Mouse (Mus musculus) bone marrow, adult 2 months (tissue): ENCODE results near the gene Trim75. TPM values are rescaled to one million over a fixed set of nuclear protein-coding genes. Genes with fewer than 3 reads are reported as not detected.

Source experiments
- H3K27ac ChIP-seq: fragments of 200-500 bp; 2 replicates; pipeline ENCODE4 v1.5.1; 2012; ENCODE audit warnings: low read depth, mild to moderate bottlenecking, control low read depth, inconsistent platforms, low read length; ENCODE audit not compliant: control insufficient read depth, poor library complexity, insufficient read depth
- H3K4me1 ChIP-seq: fragments of 200-500 bp; 2 replicates; pipeline ENCODE4 v1.6.1; 2011; ENCODE audit warnings: low read length; ENCODE audit not compliant: control insufficient read depth, insufficient read depth
- H3K4me3 ChIP-seq: fragments of 200-500 bp; replicated peaks from 2 replicates; pipeline ENCODE3; 2011; ENCODE audit warnings: mild to moderate bottlenecking, low read depth, low read length, control low read depth; ENCODE audit not compliant: control insufficient read depth
- CTCF ChIP-seq: fragments of 200-500 bp; IDR thresholded peaks from 2 replicates; pipeline ENCODE4 v1.5.1; 2011; ENCODE audit warnings: low read length, control low read depth; ENCODE audit not compliant: control insufficient read depth, insufficient read depth
- POLR2A ChIP-seq: fragments of 200-500 bp; IDR thresholded peaks from 2 replicates; pipeline ENCODE4 v1.6.1; 2011; ENCODE audit warnings: low read depth, mild to moderate bottlenecking, control low read depth, low read length, borderline replicate concordance; ENCODE audit not compliant: control insufficient read depth
- WGBS: fragments of 180-500 bp; shearing (Covaris S2); methylation state at CpG from one replicate; pipeline ENCODE4 v1.1.7; 2018; 5-methylcytosine and 5-hydroxymethylcytosine counted together
- polyA plus RNA-seq: library from polyadenylated mRNA; stranded (reverse); fragments of >200 nt; gene quantifications from 2 replicates; pipeline ENCODE4 v1.2.4, GENCODE M21; 2011; ENCODE audit warnings: low replicate concordance; ENCODE audit not compliant: missing spikeins, insufficient read depth, insufficient read length

Trim75 gene
- polyA plus RNA-seq, 1 experiment, result not detected

DNA sequence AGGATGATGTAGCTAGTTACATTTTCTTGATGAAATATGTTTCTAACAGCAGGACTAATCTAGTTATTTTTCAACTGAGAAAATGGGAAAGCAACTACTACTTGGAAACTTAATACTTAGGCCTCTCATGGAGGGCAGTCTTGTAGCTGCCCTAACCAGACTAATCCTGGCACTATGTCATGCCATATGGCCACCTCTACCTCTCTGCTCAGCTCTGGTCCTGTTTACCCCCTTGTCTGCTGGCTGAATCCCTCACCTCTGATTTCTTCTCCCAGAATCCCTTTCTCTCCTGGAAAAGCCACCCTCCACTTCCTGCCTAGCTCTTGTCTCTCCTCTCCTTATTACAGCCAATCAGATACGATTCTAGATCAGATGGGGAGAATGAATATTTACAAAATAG, 39.3 kb downstream of the Trim75 start:
- WGBS, result 72% methylated on average over 1 of the region's 1 CpGs
- TF ChIP-seq CTCF, result no peak
- TF ChIP-seq POLR2A, result no peak
- peaks cover 2% of the 10 kb centered on the region; the same call in 1 of the 2 replicates for H3K4me1 ChIP-seq
- H3K4me3 ChIP-seq, result no peak overlapping the region
- H3K27ac ChIP-seq, result no peak overlapping the region

DNA sequence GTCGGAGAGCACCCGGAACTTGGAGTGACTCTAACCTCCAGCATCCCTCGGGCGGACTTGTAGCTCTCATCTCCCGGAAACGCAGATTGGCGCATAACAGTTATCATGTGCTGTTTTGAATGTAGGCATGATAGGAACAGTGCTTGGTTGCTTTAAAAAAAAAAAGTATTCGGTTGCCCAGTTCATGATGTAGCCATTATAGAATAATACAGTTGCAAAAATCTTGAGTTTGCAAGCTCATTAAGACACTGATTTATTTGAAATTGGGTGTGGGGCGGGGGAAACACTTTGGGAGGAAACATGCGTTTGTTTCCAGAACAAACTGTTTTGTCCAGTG, 40.0 kb downstream of the Trim75 start:
- TF ChIP-seq CTCF (no peak), POLR2A (no peak)

DNA sequence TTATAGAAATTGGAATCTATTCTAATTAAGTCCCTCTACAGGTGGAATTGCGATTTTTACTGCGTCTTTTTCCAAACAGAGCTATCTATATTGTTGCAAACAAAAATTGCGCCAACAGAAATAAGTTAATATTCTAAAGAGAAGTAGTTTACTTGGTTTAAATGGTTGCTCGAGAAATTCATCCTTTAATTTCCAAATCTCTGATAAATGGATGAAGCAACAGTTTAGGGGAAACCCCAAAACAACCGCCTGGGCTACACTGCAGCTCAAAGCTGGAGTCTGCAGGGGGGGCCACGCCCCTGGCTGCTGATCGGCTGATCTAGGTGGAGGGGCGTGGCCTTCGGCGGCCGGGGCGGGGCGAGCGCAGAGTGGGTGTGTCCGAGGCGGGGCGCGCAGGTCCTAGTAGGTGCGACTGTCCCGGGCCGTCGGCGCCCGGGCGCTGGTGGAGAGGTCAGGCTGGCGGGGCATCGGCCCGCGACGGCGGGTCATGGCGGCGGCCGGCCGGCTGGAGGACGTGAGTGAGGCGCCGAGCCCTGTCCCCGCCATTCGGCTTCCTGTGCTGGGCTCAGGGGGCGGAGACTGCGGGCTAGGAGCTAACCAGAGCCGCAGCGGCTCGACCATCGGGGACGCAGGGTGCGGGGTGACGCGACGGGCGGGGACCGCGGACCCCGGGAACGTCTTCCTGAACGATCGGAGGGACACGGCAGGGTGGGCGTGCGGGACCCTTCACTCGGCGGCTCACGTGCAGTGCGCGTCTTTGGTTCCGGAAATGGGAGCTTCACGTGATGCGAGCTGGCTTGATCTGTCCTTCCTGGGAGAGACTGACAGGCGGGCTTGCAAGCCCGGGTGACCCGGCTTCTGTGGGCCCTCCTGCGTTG, 40.6 kb downstream of the Trim75 start, which contains the start of gene Tmem192:
TSS of gene Tmem192 (plus strand) at position 366 of the 878 bp plus-strand sequence.
- TF ChIP-seq CTCF, result no peak
- TF ChIP-seq POLR2A, result peak; percentile 44; the same call in 1 of the 2 replicates
- Histone ChIP-seq H3K4me1 (peaks cover 2% of the 10 kb centered on the region; the same call in 1 of the 2 replicates), H3K4me3 (peak within 1 kb of the TSS; percentile 81), H3K27ac (peak within 1 kb of the TSS; percentile 95)
- under 1% methylated on average over 73 of the region's 73 CpGs for WGBS

More for the DNA sequence above, 40.0 kb downstream of the Trim75 start:
- peak overlapping the region; percentile 81 for H3K4me3 ChIP-seq
- H3K4me1 ChIP-seq, result peaks cover 2% of the 10 kb centered on the region; the same call in 1 of the 2 replicates
- WGBS, result 6% methylated on average over 10 of the region's 10 CpGs
- peak overlapping the region; percentile 95 for H3K27ac ChIP-seq

DNA sequence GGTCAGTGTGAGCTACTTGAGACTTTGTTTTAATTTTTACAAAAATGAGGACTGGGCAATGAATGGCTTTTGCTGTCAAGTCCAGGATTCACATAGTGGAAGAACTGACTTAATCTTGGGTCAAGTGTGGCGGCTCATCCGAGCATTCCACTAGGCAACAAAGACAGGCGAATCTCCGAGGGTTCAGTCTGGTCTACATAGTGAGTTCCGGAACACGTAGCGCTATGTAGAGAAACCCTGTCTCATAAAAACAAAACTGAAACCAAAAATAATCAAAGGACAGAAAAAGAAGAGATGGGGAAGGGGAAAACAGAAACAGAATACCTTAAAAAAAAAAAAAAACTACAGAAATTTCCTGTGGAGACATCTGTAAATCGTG, 41.2 kb downstream of the Trim75 start:
- 4% methylated on average over 8 of the region's 8 CpGs for WGBS
- TF ChIP-seq POLR2A (no peak), CTCF (no peak)
- H3K4me1 ChIP-seq, result peaks cover 2% of the 10 kb centered on the region; the same call in 1 of the 2 replicates
- H3K4me3 ChIP-seq, result peak overlapping the region; percentile 59
- no peak overlapping the region for H3K27ac ChIP-seq

DNA sequence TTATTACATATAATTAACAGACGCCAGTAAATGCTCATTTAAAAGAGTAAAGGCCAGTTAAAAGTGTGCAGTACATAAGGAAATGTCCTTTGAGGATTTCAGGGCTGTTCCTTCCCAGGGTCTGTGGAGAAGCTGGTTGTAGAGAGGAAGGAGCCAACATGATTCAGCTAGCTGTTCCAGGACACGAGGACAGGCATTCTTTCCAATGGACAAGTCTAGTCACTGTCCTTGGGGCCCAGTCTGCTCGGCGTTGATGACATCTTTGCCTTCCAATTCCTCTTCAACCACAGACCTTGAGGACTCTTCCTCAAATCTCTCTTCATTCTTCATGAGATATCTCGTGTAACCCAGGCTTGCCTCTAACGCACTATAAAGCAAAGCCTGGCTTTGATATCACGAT, 42.0 kb downstream of the Trim75 start:
- no peak overlapping the region for H3K4me3 ChIP-seq
- H3K4me1 ChIP-seq, result peaks cover 2% of the 10 kb centered on the region; the same call in 1 of the 2 replicates
- H3K27ac ChIP-seq, result no peak overlapping the region
- WGBS, result 40% methylated on average over 7 of the region's 7 CpGs
- TF ChIP-seq CTCF (no peak), POLR2A (no peak)

DNA sequence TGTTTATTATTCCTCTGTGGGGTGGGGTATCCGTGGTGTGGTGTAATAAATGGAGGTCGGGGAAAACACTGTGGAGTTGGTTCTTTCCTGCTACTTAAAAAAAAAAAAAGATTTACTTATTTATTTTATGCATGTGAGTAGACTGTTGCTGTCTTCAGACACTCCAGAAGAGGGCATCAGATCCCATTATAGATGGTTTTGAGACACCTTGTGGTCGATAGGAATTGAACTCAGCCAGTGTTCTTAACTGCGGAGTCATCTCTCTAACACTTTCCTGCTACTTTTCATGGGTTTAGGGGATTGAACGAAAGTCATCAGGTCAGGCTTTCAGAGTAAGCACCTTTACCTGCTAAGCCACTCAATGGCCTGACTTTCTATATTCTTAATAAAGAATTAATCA, 42.8 kb downstream of the Trim75 start:
- Histone ChIP-seq H3K27ac (no peak overlapping the region), H3K4me1 (peaks cover 2% of the 10 kb centered on the region; the same call in 1 of the 2 replicates), H3K4me3 (no peak overlapping the region)
- 18% methylated on average over 5 of the region's 5 CpGs for WGBS
- TF ChIP-seq CTCF (no peak), POLR2A (no peak)

DNA sequence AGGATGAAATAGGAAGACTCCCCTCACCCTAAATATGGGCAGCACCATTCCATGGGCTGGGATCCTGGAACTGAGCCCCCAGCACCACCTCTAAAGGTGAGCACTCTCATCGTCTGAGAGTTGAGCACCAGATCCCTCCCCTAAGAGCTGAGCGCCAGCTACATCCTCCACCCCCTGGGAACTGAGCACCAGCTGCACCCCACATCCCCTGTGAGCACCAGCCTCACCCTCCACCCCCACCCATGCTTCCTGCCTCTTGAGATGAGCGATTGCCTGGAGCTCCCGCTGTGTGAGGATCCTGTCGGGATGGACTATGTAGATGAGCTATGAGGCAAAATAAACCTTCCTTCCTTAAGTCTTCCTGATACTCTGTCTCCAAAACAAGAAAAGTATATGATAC, 44.7 kb downstream of the Trim75 start:
- TF ChIP-seq CTCF (no peak), POLR2A (no peak)

DNA sequence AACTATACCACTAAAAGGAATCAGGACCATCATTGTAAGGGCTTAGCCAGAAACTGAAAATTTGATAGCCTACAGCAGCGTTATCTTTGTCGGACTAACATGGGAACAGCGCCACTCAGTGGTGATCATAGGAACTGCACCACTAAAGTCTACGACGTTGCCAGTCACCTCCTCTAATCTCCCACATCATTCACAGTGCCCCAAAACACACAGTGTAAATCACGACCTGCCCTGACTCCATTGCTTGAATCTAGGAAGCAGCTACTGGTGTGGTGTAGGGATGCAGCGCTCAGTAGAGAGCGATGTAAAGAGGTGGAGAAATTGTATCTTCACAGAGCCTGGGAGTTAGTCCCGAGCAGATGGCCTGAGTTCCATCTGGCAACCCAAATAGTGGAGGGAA, 46.1 kb downstream of the Trim75 start:
- Histone ChIP-seq H3K27ac (no peak overlapping the region), H3K4me1 (no peaks in the 10 kb centered on the region), H3K4me3 (no peak overlapping the region)
- WGBS, result 15% methylated on average over 9 of the region's 9 CpGs
- TF ChIP-seq CTCF (peak; percentile 72), POLR2A (no peak)

More for the DNA sequence above, 44.7 kb downstream of the Trim75 start:
- Histone ChIP-seq H3K4me1 (no peaks in the 10 kb centered on the region), H3K27ac (no peak overlapping the region), H3K4me3 (no peak overlapping the region)
- 21% methylated on average over 5 of the region's 5 CpGs for WGBS

DNA sequence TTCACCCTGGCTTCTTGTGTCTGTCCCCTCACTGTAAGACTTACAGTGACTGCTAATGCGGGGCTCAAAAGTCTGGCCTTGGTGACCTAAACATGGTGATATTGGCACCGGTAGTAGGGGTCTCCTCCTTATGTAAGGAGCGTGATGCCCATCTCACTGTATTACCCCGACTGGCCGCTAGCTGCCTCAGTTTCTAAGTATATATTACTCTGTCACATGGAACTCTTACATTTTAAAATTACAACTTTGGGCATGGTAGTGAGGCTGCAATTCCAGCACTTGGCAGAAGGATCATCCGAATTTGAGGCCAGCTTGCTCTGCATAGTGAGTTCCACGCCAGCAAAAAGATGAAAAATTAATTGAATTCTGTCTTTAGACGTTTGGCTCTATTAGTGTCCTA, 46.6 kb downstream of the Trim75 start:
- H3K27ac ChIP-seq, result no peak overlapping the region
- TF ChIP-seq CTCF, result no peak
- TF ChIP-seq POLR2A, result no peak
- whole genome bisulfite sequencing, result 75% methylated on average over 8 of the region's 8 CpGs
- no peak overlapping the region for H3K4me3 ChIP-seq
- no peaks in the 10 kb centered on the region for H3K4me1 ChIP-seq
